Mouse (Mus musculus) adrenal gland, adult 18-20 months (tissue): ENCODE data around the gene Agrn. TPM values are rescaled to one million over a fixed set of nuclear protein-coding genes. Genes with fewer than 3 reads are reported as not detected.
"Not testable (repeated sequence)": the region's sequence is repeated elsewhere in the genome, so short reads cannot be mapped to it uniquely, and the experiment has no call there.

Experiments used
- DNase-seq, 2 experiments: peaks; one replicate each; pipeline ENCODE4 v3.0.0; 2021 to 2022; ENCODE audit warnings: low spot score in 2 of 2
- microRNA-seq, 2 experiments: library from miRNA; unstranded; fragments of <30 nt; microRNA quantifications; one replicate each; pipeline ENCODE4 v1.2.0; 2021; ENCODE audit warnings: borderline number of aligned reads in 2 of 2
- total RNA-seq, 2 experiments: library from RNA; stranded (reverse); gene quantifications; 1 replicate in 1 of 2; 2 replicates in 1 of 2; pipeline ENCODE4 v1.2.3; 2021

Gene Agrn
- total RNA-seq, 2 experiments from 2014 or later = 27.8 to 29.7 TPM

- peak in 1 of 2 experiments; percentile 15 for DNase-seq
Observed at GRCm38 (mm10) chr4:156168611-156169010, 28.7 kb downstream of the Agrn start.

DNA sequence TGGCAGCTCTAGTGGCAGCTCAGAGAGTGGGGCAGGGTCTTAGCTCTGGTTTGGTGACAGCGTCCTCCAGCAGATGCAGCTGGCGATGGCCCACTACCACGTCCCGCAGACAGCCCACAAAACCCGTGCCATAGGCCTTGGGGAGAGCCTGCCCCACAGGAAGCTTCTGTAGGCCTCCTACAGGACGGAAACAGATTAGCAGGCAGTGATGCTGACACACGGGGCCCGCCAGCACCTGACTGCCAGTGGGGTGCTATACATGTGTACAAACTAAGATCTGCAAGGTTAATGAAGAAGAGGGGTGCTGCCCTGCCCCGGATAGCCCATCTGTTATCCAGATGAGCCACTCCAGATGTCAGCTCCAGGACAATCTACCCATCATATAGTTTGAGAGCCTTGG is 30.8 kb downstream of the Agrn start:
- DNase-seq = peak in 1 of 2 experiments; percentile 17

GRCm38 (mm10) chr4:156154771-156155170 is 42.5 kb downstream of the Agrn start:
- no peak for DNase-seq

- not testable (repeated sequence) for DNase-seq
Observed at GRCm38 (mm10) chr4:156150887-156151286, 46.4 kb downstream of the Agrn start.

DNA sequence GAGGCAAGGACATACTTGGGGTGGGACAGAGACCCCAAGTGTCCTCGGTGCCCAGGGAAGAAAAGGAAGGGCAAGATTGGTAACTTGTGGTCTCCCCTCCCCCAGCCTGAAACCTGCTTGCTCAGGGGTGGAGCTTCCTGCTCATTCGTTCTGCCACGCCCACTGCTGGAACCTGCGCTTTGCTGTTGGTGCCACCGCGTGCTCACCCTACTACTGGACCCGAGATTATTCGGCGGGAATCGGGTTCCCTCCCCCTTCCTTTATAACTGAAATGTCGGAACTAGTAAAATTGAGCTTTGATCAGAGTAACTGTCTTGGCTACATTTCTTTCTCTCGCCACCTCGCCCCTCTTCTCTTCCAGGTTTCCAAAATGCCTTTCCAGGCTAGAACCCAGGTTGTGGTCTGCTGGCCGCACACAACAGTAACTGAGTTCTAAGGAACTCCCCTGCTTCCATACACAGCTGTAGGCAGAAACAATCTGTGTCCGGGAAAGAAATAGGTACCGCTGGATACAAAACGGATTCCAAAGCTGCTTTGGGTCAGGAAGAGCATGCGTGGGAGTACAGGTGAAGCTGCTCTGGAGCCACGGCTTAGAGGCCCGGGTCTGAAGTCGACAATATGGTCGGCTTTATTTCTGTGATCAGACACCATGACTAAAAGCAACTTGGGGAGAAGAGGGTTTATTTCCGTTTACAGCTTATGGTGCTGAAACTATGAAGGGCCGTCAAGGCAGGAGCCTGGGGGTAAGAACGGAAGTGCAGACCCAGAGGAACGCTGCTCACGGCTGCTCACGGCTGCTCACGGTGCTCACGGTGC is 60.8 kb downstream of the Agrn start:
- DNase-seq = no peak

DNA sequence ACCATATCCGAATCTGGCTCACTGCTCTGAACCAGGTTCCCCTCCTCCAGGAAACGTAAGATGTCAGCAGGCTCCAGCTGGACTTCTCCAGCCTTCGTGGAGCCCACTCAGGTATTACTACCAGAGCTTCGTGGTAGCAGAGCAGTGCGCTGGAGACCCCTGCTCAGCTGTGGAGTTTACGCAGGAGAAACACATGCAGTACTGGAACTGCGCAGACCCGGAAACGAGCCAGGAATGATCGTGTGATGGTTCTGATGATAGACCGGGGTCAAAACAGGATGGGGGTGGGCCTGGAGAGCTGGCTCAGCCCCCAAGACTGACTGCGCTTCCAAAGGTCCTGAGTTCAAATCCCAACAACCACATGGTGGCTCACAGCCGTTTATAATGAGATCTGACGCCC is 61.5 kb downstream of the Agrn start:
- DNase-seq = no peak

- no peak for DNase-seq
Observed at GRCm38 (mm10) chr4:156135112-156135511, 62.2 kb downstream of the Agrn start.

- no peak for DNase-seq
Observed at GRCm38 (mm10) chr4:156133943-156134605, 63.2 kb downstream of the Agrn start.

- no peak for DNase-seq
Observed at GRCm38 (mm10) chr4:156133334-156133733, 64.0 kb downstream of the Agrn start.

GRCm38 (mm10) chr4:156130940-156131339 is 66.3 kb downstream of the Agrn start:
- DNase-seq = no peak

DNA sequence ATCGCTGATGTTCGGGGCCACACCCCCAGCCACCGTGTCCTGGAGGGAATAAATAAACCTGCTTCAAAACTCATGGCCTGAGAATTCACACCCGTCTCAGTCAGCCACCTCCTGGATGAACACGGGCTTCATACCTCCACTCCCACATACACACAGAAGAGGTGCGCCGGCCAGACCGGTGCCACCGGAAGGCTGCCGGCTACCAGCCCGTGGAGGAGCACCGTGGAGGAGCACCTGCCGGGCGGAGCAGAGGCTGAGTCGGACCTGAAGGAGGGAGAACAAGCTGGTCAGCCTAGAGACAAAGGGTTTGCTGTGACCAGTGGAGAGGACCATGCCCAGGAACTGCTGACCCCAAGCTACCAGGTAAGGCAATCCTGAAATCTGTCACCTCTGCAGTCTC is 66.9 kb downstream of the Agrn start, which contains the start of gene Rnf223:
TSS of gene Rnf223 (plus strand) at position 78 of the 400 bp plus-strand sequence.
- DNase-seq = no peak

GRCm38 (mm10) chr4:156128746-156129145 is 68.5 kb downstream of the Agrn start:
- DNase-seq = no peak

DNA sequence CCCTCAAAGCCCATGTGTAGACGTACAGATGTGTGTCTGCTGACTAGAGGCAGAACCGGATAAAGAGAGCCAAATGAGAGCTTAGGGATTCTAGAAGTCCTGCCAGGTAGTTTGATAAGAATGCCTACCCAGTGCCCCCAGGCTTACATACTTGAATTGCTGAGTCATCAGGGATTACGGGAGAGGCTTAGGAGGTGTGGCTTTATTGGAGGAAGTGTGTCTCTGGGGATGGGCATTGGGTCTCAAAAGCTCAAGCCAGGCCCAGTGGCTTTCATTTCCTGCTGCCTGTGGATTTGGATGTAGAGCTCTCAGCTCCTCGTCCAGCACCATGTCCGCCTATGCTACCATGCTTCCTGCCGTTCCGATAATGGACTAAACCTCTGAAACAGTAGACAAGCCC is 70.4 kb downstream of the Agrn start:
- DNase-seq = no peak

- DNase-seq = no peak
Observed at GRCm38 (mm10) chr4:156125393-156125792, 71.9 kb downstream of the Agrn start.

DNA sequence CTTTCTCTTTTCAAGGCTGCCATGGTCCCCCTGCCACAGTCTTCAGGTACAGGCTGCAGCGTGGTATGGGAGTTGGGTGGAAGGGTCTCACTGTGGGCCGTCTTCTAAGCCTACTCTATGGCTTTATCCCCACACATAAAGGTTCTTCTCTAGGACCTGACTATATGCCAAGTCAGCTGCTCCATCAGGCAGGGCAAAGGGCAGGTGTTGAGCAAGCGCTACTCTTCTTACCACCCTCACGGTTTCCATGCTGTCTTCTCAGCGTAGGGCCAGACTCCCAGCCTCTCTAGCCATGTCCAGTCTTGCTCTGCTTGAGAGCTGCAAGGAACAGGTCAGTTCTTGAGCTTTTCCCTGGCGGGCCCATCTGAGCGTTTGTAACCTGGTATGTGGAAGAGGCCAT is 73.2 kb downstream of the Agrn start:
- no peak for DNase-seq

Small RNAs within 50 kb of the gene (microRNA-seq; reads per million reads assigned to microRNA genes)
- 0.47 to 5.5 reads per million in 2 experiments for gene Mir7658

Other genes with a start within 250 kb of the Agrn start
- gene C1qtnf12, start 235.2 kb downstream of the Agrn start, total RNA-seq = 10 to 100 TPM; 69.5 to 94.3 TPM
- 1 to 10 TPM; 5.9 to 6.1 TPM for gene B3galt6, start 204.8 kb downstream of the Agrn start, total RNA-seq
- gene Sdf4, start 204.6 kb downstream of the Agrn start, total RNA-seq = 100 to 1,000 TPM; 227 to 290 TPM
- under 1 TPM; 0.29 to 0.66 TPM for gene Tnfrsf4, start 183.6 kb downstream of the Agrn start, total RNA-seq
- not detected for gene Tnfrsf18, start 171.3 kb downstream of the Agrn start, total RNA-seq
- under 1 TPM in 1 of 2 experiments, not detected in 1; 0.35 TPM for gene Ttll10, start 138.1 kb downstream of the Agrn start, total RNA-seq
- 10 to 100 TPM in 1 of 2 experiments, 1 to 10 TPM in 1; 9.6 to 12.9 TPM for gene 9430015G10Rik, start 87.5 kb downstream of the Agrn start, total RNA-seq
- gene Rnf223, start 67.0 kb downstream of the Agrn start, total RNA-seq = under 1 TPM in 1 of 2 experiments, not detected in 1; 0.10 TPM
- gene Isg15, start 3.3 kb upstream of the Agrn start, total RNA-seq = 1 to 10 TPM; 4.8 to 6.8 TPM
- 1 to 10 TPM; 3.3 to 4.7 TPM for gene AW011738, start 5.8 kb upstream of the Agrn start, total RNA-seq
- 1 to 10 TPM; 5.8 to 7.4 TPM for gene Perm1, start 18.4 kb upstream of the Agrn start, total RNA-seq
- gene Plekhn1, start 37.4 kb upstream of the Agrn start, total RNA-seq = 10 to 100 TPM; 19.7 to 19.8 TPM
- 10 to 100 TPM; 40.2 to 44.0 TPM for gene Noc2l, start 38.5 kb upstream of the Agrn start, total RNA-seq
- gene Samd11, start 58.2 kb upstream of the Agrn start, total RNA-seq = 1 to 10 TPM; 1.1 to 1.6 TPM
- gene Vmn2r-ps159, start 133.6 kb upstream of the Agrn start, total RNA-seq = not detected